Mouse (Mus musculus) right cerebral cortex, postnatal 4 days (tissue): ENCODE measurements around the gene Lbx2.

Experiments used
- DNase-seq: peaks from one replicate; pipeline ENCODE4 v3.0.0-alpha.2; 2022

Gene Lbx2

GRCm38 (mm10) chr6:83071220-83071619 is 14.9 kb upstream of the Lbx2 start:
- DNase-seq: no peak

GRCm38 (mm10) chr6:83074979-83075378 is 11.2 kb upstream of the Lbx2 start:
- DNase-seq: no peak

GRCm38 (mm10) chr6:83077630-83078323 is 8.4 kb upstream of the Lbx2 start, which contains the start of gene Pcgf1:
TSS of gene Pcgf1 (plus strand) at chr6:83077869.
- DNase-seq: no peak

- peak; percentile 100 for DNase-seq
Measured at GRCm38 (mm10) chr6:83078324-83078858, 7.8 kb upstream of the Lbx2 start.

- DNase-seq: no peak
Measured at GRCm38 (mm10) chr6:83080210-83080609, 6.0 kb upstream of the Lbx2 start.

GRCm38 (mm10) chr6:83083497-83083896 is 2.7 kb upstream of the Lbx2 start:
- no peak for DNase-seq

- DNase-seq: no peak
Measured at GRCm38 (mm10) chr6:83084477-83084876, 1.7 kb upstream of the Lbx2 start.

GRCm38 (mm10) chr6:83087205-83087925 is 1.2 kb downstream of the Lbx2 start:
- DNase-seq: no peak

- no peak for DNase-seq
Measured at GRCm38 (mm10) chr6:83087926-83088260, 1.7 kb downstream of the Lbx2 start.

- DNase-seq: no peak
Measured at GRCm38 (mm10) chr6:83092416-83093127, 6.4 kb downstream of the Lbx2 start.

GRCm38 (mm10) chr6:83095968-83096367 is 9.8 kb downstream of the Lbx2 start:
- no peak for DNase-seq

- no peak for DNase-seq
Measured at GRCm38 (mm10) chr6:83098411-83098810, 12.2 kb downstream of the Lbx2 start.

- peak; percentile 79 for DNase-seq
Measured at GRCm38 (mm10) chr6:83101316-83101687, 15.1 kb downstream of the Lbx2 start, which contains the start of the genes Ccdc142 and Gm42688. TSS of gene Ccdc142 (plus strand) at chr6:83101601. TSS of gene Gm42688 (plus strand) at chr6:83101617.

- DNase-seq: peak; percentile 61
Measured at GRCm38 (mm10) chr6:83101688-83102556, 15.8 kb downstream of the Lbx2 start.

GRCm38 (mm10) chr6:83103130-83103650 is 17.0 kb downstream of the Lbx2 start:
- no peak for DNase-seq

GRCm38 (mm10) chr6:83104158-83104557 is 18.0 kb downstream of the Lbx2 start:
- DNase-seq: no peak

- peak; percentile 76 for DNase-seq
Measured at GRCm38 (mm10) chr6:83107566-83108400, 21.6 kb downstream of the Lbx2 start.

GRCm38 (mm10) chr6:83108762-83109668 is 22.8 kb downstream of the Lbx2 start, which contains the start of gene Mrpl53:
TSS of gene Mrpl53 (plus strand) at chr6:83109040.
- DNase-seq: peak; percentile 82

GRCm38 (mm10) chr6:83111510-83112136 is 25.5 kb downstream of the Lbx2 start:
- no peak for DNase-seq
